Comparison of ENCODE assay signal across 9 mouse cellular contexts in the genomic region with DNA sequence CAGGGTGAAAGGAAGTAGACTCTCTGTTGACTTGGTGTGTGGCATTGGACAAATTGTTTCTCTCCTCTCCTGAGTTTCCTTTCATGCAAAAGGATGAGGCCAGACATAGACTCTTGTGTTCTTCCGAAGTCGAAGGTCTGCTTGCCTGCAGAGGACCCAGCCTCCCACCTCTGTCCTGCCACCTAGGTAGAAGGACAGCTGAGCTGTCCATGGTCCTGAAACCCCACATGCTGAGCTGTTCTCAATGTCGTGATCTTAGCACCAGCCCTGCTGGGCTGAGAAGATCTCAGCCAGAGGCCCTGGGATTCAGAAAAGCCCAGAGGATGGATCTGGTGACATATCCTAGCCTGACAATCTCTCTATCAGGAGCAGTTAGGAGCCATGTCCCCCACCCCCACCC. TPM values are rescaled to one million over a fixed set of nuclear protein-coding genes. Genes with fewer than 3 reads are reported as not detected.
DNase-seq lines count a peak whose midpoint lies in the region; ATAC-seq and TF ChIP-seq lines count a peak whose summit lies in the region.
"Had no signal": no experiment of that assay in that cellular context is flagged by ENCODE, and none has a peak within 500 bp of the region (broad histone marks: within the 10 kb centered on the region; RNA-seq: fewer than 3 reads in every experiment).

No protein-coding gene starts in this region.

- no peaks in the 10 kb centered on the region for H3K4me1 ChIP-seq in forebrain, embryonic 10.5 days
- peaks cover 10% of the 10 kb centered on the region; the same call in 1 of the 2 replicates for H3K4me1 ChIP-seq in forebrain, embryonic 15.5 days
- no peaks in the 10 kb centered on the region for H3K4me1 ChIP-seq in liver, postnatal 0 days (ENCODE audit: insufficient read depth)

- TF ChIP-seq EP300 in liver, postnatal 0 days (IDR thresholded peaks at IDR 0.05; ENCODE audit: low read depth), result no peak

- no peak overlapping the region for H3K4me3 ChIP-seq in forebrain, embryonic 10.5 days
- no peak overlapping the region for H3K4me3 ChIP-seq in forebrain, embryonic 15.5 days
- H3K4me3 ChIP-seq in liver, postnatal 0 days (ENCODE audit: low read depth, low read length), result no peak overlapping the region

- no peak overlapping the region for H3K4me2 ChIP-seq in forebrain, embryonic 15.5 days (replicated peaks)
- no peak overlapping the region for H3K4me2 ChIP-seq in liver, postnatal 0 days (ENCODE audit: low read depth, low read length)

- no peak overlapping the region for H3K9ac ChIP-seq in forebrain, embryonic 15.5 days (replicated peaks)
- H3K9ac ChIP-seq in liver, postnatal 0 days (replicated peaks), result no peak overlapping the region

- 9% methylated on average over 3 of the region's 3 CpGs for WGBS in forebrain, embryonic 10.5 days
- 6% methylated on average over 3 of the region's 3 CpGs for WGBS in forebrain, embryonic 15.5 days
- WGBS in liver, postnatal 0 days (ENCODE audit: insufficient replicate concordance), result 10% methylated on average over 3 of the region's 3 CpGs

- no peaks in the 10 kb centered on the region for H3K36me3 ChIP-seq in forebrain, embryonic 10.5 days (replicated peaks)
- no peaks in the 10 kb centered on the region for H3K36me3 ChIP-seq in forebrain, embryonic 15.5 days
- H3K36me3 ChIP-seq in liver, postnatal 0 days (replicated peaks; ENCODE audit: insufficient read depth, low read length), result no peaks in the 10 kb centered on the region

- ATAC-seq in forebrain, embryonic 15.5 days (replicated peaks), result no peak
- ATAC-seq in liver, postnatal 0 days, result no peak
- ATAC-seq in monocyte, adult 5-6 weeks (replicated peaks; ENCODE audit: insufficient number of reproducible peaks, low FRiP score, low TSS enrichment, poor library complexity, severe bottlenecking), result no peak

- no peak for TF ChIP-seq CTCF in liver, postnatal 0 days (IDR thresholded peaks at IDR 0.05; ENCODE audit: low read depth)

- H3K27ac ChIP-seq in forebrain, embryonic 10.5 days, result no peak overlapping the region
- no peak overlapping the region for H3K27ac ChIP-seq in forebrain, embryonic 15.5 days (replicated peaks)
- H3K27ac ChIP-seq in liver, postnatal 0 days (ENCODE audit: low read depth), result no peak overlapping the region

- peaks cover 61% of the 10 kb centered on the region for H3K27me3 ChIP-seq in forebrain, embryonic 10.5 days (ENCODE audit: poor library complexity, severe bottlenecking)
- peaks cover 29% of the 10 kb centered on the region for H3K27me3 ChIP-seq in forebrain, embryonic 15.5 days
- peaks cover 15% of the 10 kb centered on the region for H3K27me3 ChIP-seq in liver, postnatal 0 days (ENCODE audit: insufficient read depth, low read length)

- DNase-seq in forebrain, embryonic 10.5 days (ENCODE audit: extremely low spot score, low spot score), result peak; percentile 44
- DNase-seq in urinary bladder, postnatal 14 days (ENCODE audit: low spot score), result peak; percentile 54
- no peak for DNase-seq in urinary bladder, postnatal 10 days (ENCODE audit: low spot score)
- DNase-seq in liver, postnatal 0 days, result peak; percentile 59
- DNase-seq in cerebellum, adult 11-12 months, result no peak
- DNase-seq in right cerebral cortex, postnatal 14 days, result no peak

- no peaks in the 10 kb centered on the region for H3K9me3 ChIP-seq in forebrain, embryonic 10.5 days
- no peaks in the 10 kb centered on the region for H3K9me3 ChIP-seq in forebrain, embryonic 15.5 days
- no peaks in the 10 kb centered on the region for H3K9me3 ChIP-seq in liver, postnatal 0 days (ENCODE audit: low read length)

RNA-seq across cellular contexts. Expression of gene Rprml, which starts 7.2 kb away (rescaled TPM):
- 0.16 TPM in 1 of 2 replicates, not detected in the other for polyA plus RNA-seq in forebrain, embryonic 10.5 days (2016; fragmentation: Nextera tagmentation; extraction: Ambion mirVana)
- 8.8 TPM in 2 replicates for polyA plus RNA-seq in forebrain, embryonic 15.5 days (2015; fragmentation: Nextera tagmentation; extraction: Ambion mirVana)
- not detected in 2 replicates for polyA plus RNA-seq in liver, postnatal 0 days (2015; fragmentation: Nextera tagmentation; extraction: Ambion mirVana)
- total RNA-seq in monocyte, adult 5-6 weeks (2017), result not detected in 3 replicates
- polyA plus RNA-seq: C2C12 had no signal

RNA-seq across cellular contexts. Expression of gene Lyzl6, which starts 17.8 kb away (rescaled TPM):
- not detected in 2 replicates for polyA plus RNA-seq in forebrain, embryonic 10.5 days (2016; fragmentation: Nextera tagmentation; extraction: Ambion mirVana)
- polyA plus RNA-seq in forebrain, embryonic 15.5 days (2015; fragmentation: Nextera tagmentation; extraction: Ambion mirVana), result not detected in 2 replicates
- not detected in 2 replicates for polyA plus RNA-seq in liver, postnatal 0 days (2015; fragmentation: Nextera tagmentation; extraction: Ambion mirVana)
- total RNA-seq in monocyte, adult 5-6 weeks (2017), result not detected in 3 replicates
- polyA plus RNA-seq: C2C12 had no signal

RNA-seq across cellular contexts. Expression of gene Gm884, which starts 35.6 kb away (rescaled TPM):
- not detected in 2 replicates for polyA plus RNA-seq in forebrain, embryonic 10.5 days (2016; fragmentation: Nextera tagmentation; extraction: Ambion mirVana)
- polyA plus RNA-seq in forebrain, embryonic 15.5 days (2015; fragmentation: Nextera tagmentation; extraction: Ambion mirVana), result not detected in 2 replicates
- not detected in 2 replicates for polyA plus RNA-seq in liver, postnatal 0 days (2015; fragmentation: Nextera tagmentation; extraction: Ambion mirVana)
- total RNA-seq in monocyte, adult 5-6 weeks (2017), result 0.29 TPM in 1 of 3 replicates, not detected in the others
- polyA plus RNA-seq: C2C12 had no signal

RNA-seq across cellular contexts. Expression of gene Gosr2, which starts 41.2 kb away (rescaled TPM):
- 99.5 and 100 TPM in 2 replicates for polyA plus RNA-seq in forebrain, embryonic 10.5 days (2016; fragmentation: Nextera tagmentation; extraction: Ambion mirVana)
- polyA plus RNA-seq in forebrain, embryonic 15.5 days (2015; fragmentation: Nextera tagmentation; extraction: Ambion mirVana), result 103 TPM in 2 replicates
- 39.3 and 43.1 TPM in 2 replicates for polyA plus RNA-seq in liver, postnatal 0 days (2015; fragmentation: Nextera tagmentation; extraction: Ambion mirVana)
- 52.9 to 61.4 TPM (median 56.2 TPM) in 3 replicates for total RNA-seq in monocyte, adult 5-6 weeks (2017)

Comparison
In these comparisons a context has a peak if more than half of its experiments do, and no peak if none do; other contexts are left out.
1. DNase-seq: peak in forebrain, embryonic 10.5 days (single experiment), urinary bladder, postnatal 14 days (single experiment) and liver, postnatal 0 days (single experiment); none in urinary bladder, postnatal 10 days (single experiment), cerebellum, adult 11-12 months (single experiment) and right cerebral cortex, postnatal 14 days (single experiment).